Mouse (Mus musculus) urinary bladder, postnatal 10 days (tissue): ENCODE data around the gene Saxo1.

Source experiments
- DNase-seq: peaks from one replicate; pipeline ENCODE4 v3.0.0; 2022; ENCODE audit warnings: low spot score

Saxo1 gene

GRCm38 (mm10) chr4:86558228-86558627 is at the start of gene Saxo1:
TSS of gene Saxo1 (minus strand) at chr4:86558328.
- no peak for DNase-seq

- no peak for DNase-seq
Measured at GRCm38 (mm10) chr4:86591304-86591703, 33.2 kb upstream of the Saxo1 start.

GRCm38 (mm10) chr4:86588236-86588635 is 30.1 kb upstream of the Saxo1 start:
- no peak for DNase-seq

GRCm38 (mm10) chr4:86580591-86580990 is 22.5 kb upstream of the Saxo1 start:
- DNase-seq = no peak

- DNase-seq = no peak
Measured at GRCm38 (mm10) chr4:86580056-86580455, 21.9 kb upstream of the Saxo1 start.

GRCm38 (mm10) chr4:86576630-86577225 is 18.6 kb upstream of the Saxo1 start:
- no peak for DNase-seq

- no peak for DNase-seq
Measured at GRCm38 (mm10) chr4:86576120-86576541, 18.0 kb upstream of the Saxo1 start.

GRCm38 (mm10) chr4:86575283-86575983 is 17.3 kb upstream of the Saxo1 start, which contains the start of gene Rraga:
TSS of gene Rraga (plus strand) at chr4:86575668.
- DNase-seq = peak; percentile 92

GRCm38 (mm10) chr4:86574939-86575282 is 16.8 kb upstream of the Saxo1 start:
- DNase-seq = no peak

- no peak for DNase-seq
Measured at GRCm38 (mm10) chr4:86561061-86561460, 2.9 kb upstream of the Saxo1 start.

GRCm38 (mm10) chr4:86559006-86559405 is 878 bp upstream of the Saxo1 start:
- DNase-seq = no peak

- DNase-seq = no peak
Measured at GRCm38 (mm10) chr4:86557371-86557770, 757 bp downstream of the Saxo1 start.

- no peak for DNase-seq
Measured at GRCm38 (mm10) chr4:86555035-86555707, 3.0 kb downstream of the Saxo1 start.

GRCm38 (mm10) chr4:86548332-86548731 is 9.8 kb downstream of the Saxo1 start:
- no peak for DNase-seq

- no peak for DNase-seq
Measured at GRCm38 (mm10) chr4:86545615-86546014, 12.5 kb downstream of the Saxo1 start.

- DNase-seq = no peak
Measured at GRCm38 (mm10) chr4:86543999-86544398, 14.1 kb downstream of the Saxo1 start.

- no peak for DNase-seq
Measured at GRCm38 (mm10) chr4:86541573-86541972, 16.6 kb downstream of the Saxo1 start.

GRCm38 (mm10) chr4:86538936-86539335 is 19.2 kb downstream of the Saxo1 start:
- no peak for DNase-seq

GRCm38 (mm10) chr4:86537972-86538371 is 20.2 kb downstream of the Saxo1 start:
- DNase-seq = no peak

- DNase-seq = no peak
Measured at GRCm38 (mm10) chr4:86534091-86534481, 24.0 kb downstream of the Saxo1 start.

- no peak for DNase-seq
Measured at GRCm38 (mm10) chr4:86533406-86534090, 24.6 kb downstream of the Saxo1 start.

GRCm38 (mm10) chr4:86529161-86529560 is 29.0 kb downstream of the Saxo1 start:
- no peak for DNase-seq
